Mouse (Mus musculus) heart, postnatal 0 days (tissue): ENCODE data around the gene Cdkn1c.

Source experiments
- CTCF ChIP-seq: IDR thresholded peaks from 2 replicates; pipeline ENCODE4 v1.5.1; 2016; ENCODE audit warnings: antibody characterized with exemption, control low read depth, low read depth
- EP300 ChIP-seq: IDR thresholded peaks from 2 replicates; pipeline ENCODE4 v1.6.1; 2016; ENCODE audit warnings: antibody characterized with exemption, low read depth

DNA sequence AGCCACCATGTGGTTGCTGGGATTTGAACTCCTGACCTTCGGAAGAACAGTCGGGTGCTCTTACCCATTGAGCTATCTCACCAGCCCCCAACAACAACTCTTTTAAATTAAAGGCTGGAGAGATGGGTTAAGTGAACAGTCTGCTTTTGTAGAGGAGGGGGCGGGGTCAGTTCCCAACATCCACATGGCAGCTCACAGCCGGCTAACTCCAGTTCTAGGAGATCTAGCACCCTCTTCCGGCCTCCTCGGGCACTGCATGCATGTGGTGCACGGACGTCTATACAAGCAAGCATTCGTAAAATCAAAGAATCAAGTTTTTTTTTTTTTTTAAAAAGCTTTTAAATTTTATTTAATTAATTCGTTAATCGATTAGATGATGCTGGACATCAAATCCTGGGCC lies 45.0 kb upstream of the Cdkn1c start:
- TF ChIP-seq CTCF (peak; percentile 56), EP300 (no peak)
